ENCODE assay signal across 7 mouse cellular contexts in genomic region chr12:8207978-8208403, GRCm38 (mm10). TPM values are rescaled to one million over a fixed set of nuclear protein-coding genes. Genes with fewer than 3 reads are reported as not detected.
A peak's percentile ranks its signal among the peaks of the same experiment; 100 is the strongest.
DNase-seq lines count a peak whose midpoint lies in the region; ATAC-seq and TF ChIP-seq lines count a peak whose summit lies in the region.

TSS of gene Ldah (plus strand) at chr12:8208107.

- peak within 1 kb of the TSS; percentile 75 for H3K4me3 ChIP-seq in embryonic facial prominence, embryonic 12.5 days
- H3K4me3 ChIP-seq in kidney, adult 2 months (ENCODE audit: insufficient read depth, low read depth, low read length), result peak within 1 kb of the TSS; percentile 92
- peak within 1 kb of the TSS; percentile 78 for H3K4me3 ChIP-seq in limb, embryonic 12.5 days (replicated peaks)
- H3K4me3 ChIP-seq in midbrain, embryonic 15.5 days, result peak within 1 kb of the TSS; percentile 88
- H3K4me3 ChIP-seq in spleen, adult 2 months (ENCODE audit: extremely low read depth, insufficient read depth, insufficient read length), result peak within 1 kb of the TSS; percentile 86

- H3K9ac ChIP-seq in embryonic facial prominence, embryonic 12.5 days, result peak within 1 kb of the TSS; percentile 78
- peak within 1 kb of the TSS; percentile 80 for H3K9ac ChIP-seq in limb, embryonic 12.5 days (replicated peaks)
- H3K9ac ChIP-seq in midbrain, embryonic 15.5 days, result peak within 1 kb of the TSS; percentile 79

- TF ChIP-seq POLR2A in kidney, adult 2 months (IDR thresholded peaks at IDR 0.05; ENCODE audit: low read depth, low read length), result peak; percentile 29
- peak; percentile 49 for TF ChIP-seq POLR2A in spleen, adult 2 months (IDR thresholded peaks at IDR 0.05; ENCODE audit: low read depth, low read length)

- H3K4me1 ChIP-seq in embryonic facial prominence, embryonic 12.5 days, result 0 out of 2 replicates have a peak, but pooled peaks cover 2% of the 10 kb centered on the region
- 0 out of 2 replicates have a peak, but pooled peaks cover 3% of the 10 kb centered on the region for H3K4me1 ChIP-seq in kidney, adult 2 months (ENCODE audit: control insufficient read depth, insufficient read depth, low read length)
- no peaks in the 10 kb centered on the region for H3K4me1 ChIP-seq in limb, embryonic 12.5 days (replicated peaks)
- peaks cover 14% of the 10 kb centered on the region for H3K4me1 ChIP-seq in midbrain, embryonic 15.5 days
- no peaks in the 10 kb centered on the region for H3K4me1 ChIP-seq in spleen, adult 2 months (ENCODE audit: control insufficient read depth, insufficient read depth, insufficient read length)

- 0 out of 2 replicates have a peak within 1 kb of the TSS, but pooled peaks have one; percentile 12 for H3K27ac ChIP-seq in embryonic facial prominence, embryonic 12.5 days
- H3K27ac ChIP-seq in kidney, adult 2 months (ENCODE audit: insufficient read depth, low read depth, low read length), result peak within 1 kb of the TSS; percentile 47; the same call in 1 of the 2 replicates
- H3K27ac ChIP-seq in limb, embryonic 12.5 days, result 0 out of 2 replicates have a peak within 1 kb of the TSS, but pooled peaks have one; percentile 12
- H3K27ac ChIP-seq in midbrain, embryonic 15.5 days, result peak within 1 kb of the TSS; percentile 78
- H3K27ac ChIP-seq in spleen, adult 2 months (ENCODE audit: insufficient read depth, low read length), result peak within 1 kb of the TSS; percentile 67

- no peaks in the 10 kb centered on the region for H3K27me3 ChIP-seq in embryonic facial prominence, embryonic 12.5 days
- H3K27me3 ChIP-seq in kidney, adult 2 months (replicated peaks; ENCODE audit: control insufficient read depth, insufficient read depth, low read length), result no peaks in the 10 kb centered on the region
- H3K27me3 ChIP-seq in limb, embryonic 12.5 days, result no peaks in the 10 kb centered on the region
- no peaks in the 10 kb centered on the region for H3K27me3 ChIP-seq in midbrain, embryonic 15.5 days (replicated peaks)
- H3K27me3 ChIP-seq in spleen, adult 2 months (ENCODE audit: control insufficient read depth, insufficient read depth, low read length), result no peaks in the 10 kb centered on the region

- DNase-seq in adrenal gland, postnatal 25 days, result peak; percentile 92
- peak; percentile 89 to 92 for DNase-seq in heart, adult 18-20 months
- peak; percentile 91 for DNase-seq in kidney, adult 2 months
- peak; percentile 80 to 89 for DNase-seq in spleen, adult 2 months (ENCODE audit: low read depth in 1 of 2, low spot score in 2 of 2)

- TF ChIP-seq CTCF in kidney, adult 2 months (conservative IDR thresholded peaks at IDR 0.05; ENCODE audit: insufficient read depth, insufficient read length, low read depth, low read length), result peak; percentile 45; the same call in 1 of the 2 replicates
- peak; percentile 30; the same call in 1 of the 2 replicates for TF ChIP-seq CTCF in spleen, adult 2 months (IDR thresholded peaks at IDR 0.05; ENCODE audit: extremely low read depth, insufficient read depth, insufficient read length, insufficient replicate concordance)

- no peaks in the 10 kb centered on the region for H3K36me3 ChIP-seq in embryonic facial prominence, embryonic 12.5 days
- no peaks in the 10 kb centered on the region for H3K36me3 ChIP-seq in kidney, adult 2 months (ENCODE audit: control insufficient read depth, insufficient read depth, low read length)
- H3K36me3 ChIP-seq in limb, embryonic 12.5 days, result peaks cover 3% of the 10 kb centered on the region; the same call in 1 of the 2 replicates
- H3K36me3 ChIP-seq in midbrain, embryonic 15.5 days (replicated peaks), result no peaks in the 10 kb centered on the region
- no peaks in the 10 kb centered on the region for H3K36me3 ChIP-seq in spleen, adult 2 months (ENCODE audit: control insufficient read depth, insufficient read depth, low read length)

- peak; percentile 94 for ATAC-seq in embryonic facial prominence, embryonic 12.5 days (ENCODE audit: insufficient number of reproducible peaks, insufficient read depth, low FRiP score, low TSS enrichment)
- peak; percentile 94 for ATAC-seq in limb, embryonic 12.5 days (ENCODE audit: insufficient number of reproducible peaks, insufficient read depth, low FRiP score, low TSS enrichment, low read depth)
- ATAC-seq in midbrain, embryonic 15.5 days (replicated peaks), result peak; percentile 100

- under 1% methylated on average over 34 of the region's 34 CpGs for WGBS in embryonic facial prominence, embryonic 12.5 days
- WGBS in kidney, adult 2 months, result under 1% methylated on average over 34 of the region's 34 CpGs
- WGBS in limb, embryonic 12.5 days, result under 1% methylated on average over 34 of the region's 34 CpGs
- under 1% methylated on average over 34 of the region's 34 CpGs for WGBS in midbrain, embryonic 15.5 days
- whole genome bisulfite sequencing in spleen, adult 2 months, result under 1% methylated on average over 34 of the region's 34 CpGs

- H3K4me2 ChIP-seq in embryonic facial prominence, embryonic 12.5 days (replicated peaks), result peak within 1 kb of the TSS; percentile 65
- peak within 1 kb of the TSS; percentile 65 for H3K4me2 ChIP-seq in limb, embryonic 12.5 days
- peak within 1 kb of the TSS; percentile 70 for H3K4me2 ChIP-seq in midbrain, embryonic 15.5 days

- no peaks in the 10 kb centered on the region for H3K9me3 ChIP-seq in embryonic facial prominence, embryonic 12.5 days
- 0 out of 2 replicates have a peak, but pooled peaks cover 3% of the 10 kb centered on the region for H3K9me3 ChIP-seq in limb, embryonic 12.5 days
- H3K9me3 ChIP-seq in midbrain, embryonic 15.5 days, result no peaks in the 10 kb centered on the region

RNA-seq across cellular contexts. Expression of gene Ldah, which starts in this region (rescaled TPM):
- 49.5 and 59.5 TPM in 2 replicates for total RNA-seq in adrenal gland, postnatal 25 days (2021)
- polyA plus RNA-seq in embryonic facial prominence, embryonic 12.5 days (2016; fragmentation: Nextera tagmentation; extraction: Ambion mirVana), result 67.9 and 72.2 TPM in 2 replicates
- total RNA-seq in heart, adult 18-20 months (2021), result 10 to 100 TPM; 25.1 to 25.6 TPM
- polyA plus RNA-seq in kidney, adult 2 months (2012; rRNA removed), result 36.5 and 40.0 TPM in 2 replicates
- polyA plus RNA-seq in limb, embryonic 12.5 days (2016; fragmentation: Nextera tagmentation; extraction: Ambion mirVana), result 63.4 and 73.3 TPM in 2 replicates
- polyA plus RNA-seq in midbrain, embryonic 15.5 days (2015; fragmentation: Nextera tagmentation; extraction: Ambion mirVana), result 55.0 and 67.7 TPM in 2 replicates
- polyA plus RNA-seq in spleen, adult 2 months (2012; rRNA removed), result 14.8 and 18.7 TPM in 2 replicates

Comparison
In these comparisons a context has a peak if more than half of its experiments do, and no peak if none do; other contexts are left out.
1. Peak in every context shown above with its lines: DNase-seq, ATAC-seq, H3K4me3 ChIP-seq and H3K27ac ChIP-seq.
2. H3K27ac ChIP-seq: peak in every context shown above with its lines; median percentile 78 in midbrain, embryonic 15.5 days; 67 in spleen, adult 2 months; 47 in kidney, adult 2 months; 12 in embryonic facial prominence, embryonic 12.5 days; 12 in limb, embryonic 12.5 days.